Mouse (Mus musculus): ENCODE measurements around the gene Radil. TPM values are rescaled to one million over a fixed set of nuclear protein-coding genes. Genes with fewer than 3 reads are reported as not detected.

The Radil gene
- polyA plus RNA-seq, 1 experiment, result 2.2 TPM

GRCm38 (mm10) chr5:142549961-142550705, 765 bp downstream of the Radil start:
- Histone ChIP-seq H3K4me3 (replicated peaks; ENCODE audit: control insufficient read depth, low read depth, low read length) (no peak overlapping the region), H3K27ac (ENCODE audit: control insufficient read depth, insufficient read depth, low read depth, low read length, poor library complexity) (no peak overlapping the region), H3K4me1 (ENCODE audit: control insufficient read depth, insufficient read depth, low read length) (no peaks in the 10 kb centered on the region)
- no peak for TF ChIP-seq POLR2A (IDR thresholded peaks at IDR 0.05; ENCODE audit: borderline replicate concordance, control insufficient read depth, low read depth, low read length)
- WGBS, result 15% methylated on average over 31 of the region's 31 CpGs

GRCm38 (mm10) chr5:142549441-142549840, 1.5 kb downstream of the Radil start:
- Histone ChIP-seq H3K27ac (ENCODE audit: control insufficient read depth, insufficient read depth, low read depth, low read length, poor library complexity) (no peak overlapping the region), H3K4me3 (replicated peaks; ENCODE audit: control insufficient read depth, low read depth, low read length) (no peak overlapping the region), H3K4me1 (ENCODE audit: control insufficient read depth, insufficient read depth, low read length) (no peaks in the 10 kb centered on the region)
- TF ChIP-seq CTCF (IDR thresholded peaks at IDR 0.05; ENCODE audit: control insufficient read depth, insufficient read depth, low read length) (no peak), POLR2A (IDR thresholded peaks at IDR 0.05; ENCODE audit: borderline replicate concordance, control insufficient read depth, low read depth, low read length) (no peak)
- 81% methylated on average over 9 of the region's 9 CpGs for WGBS

- no peaks in the 10 kb centered on the region for H3K4me1 ChIP-seq (ENCODE audit: control insufficient read depth, insufficient read depth, low read length)
Observed at GRCm38 (mm10) chr5:142547066-142547465, 3.8 kb downstream of the Radil start.

DNA sequence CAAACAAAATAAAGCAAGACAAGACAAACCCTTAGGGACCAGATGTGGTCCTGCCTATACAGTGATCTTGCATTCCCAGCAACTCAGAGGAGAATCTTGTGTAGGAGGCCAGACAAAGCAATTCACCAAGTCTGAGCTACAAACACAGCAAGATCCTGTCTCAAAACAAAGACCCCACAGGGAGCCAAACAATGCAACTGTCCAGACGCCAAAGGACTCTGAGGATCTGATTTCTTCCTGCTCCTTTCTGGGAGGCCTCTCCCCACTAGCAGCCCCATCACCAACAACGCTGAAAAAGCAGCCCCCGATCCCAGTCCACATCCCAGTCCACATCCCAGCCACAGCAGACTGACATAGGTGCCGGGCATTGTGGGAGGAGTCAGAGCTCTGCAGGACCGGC, 4.6 kb downstream of the Radil start:
- TF ChIP-seq CTCF (IDR thresholded peaks at IDR 0.05; ENCODE audit: control insufficient read depth, insufficient read depth, low read length) (no peak), POLR2A (IDR thresholded peaks at IDR 0.05; ENCODE audit: borderline replicate concordance, control insufficient read depth, low read depth, low read length) (no peak)
- Histone ChIP-seq H3K4me1 (ENCODE audit: control insufficient read depth, insufficient read depth, low read length) (no peaks in the 10 kb centered on the region), H3K4me3 (replicated peaks; ENCODE audit: control insufficient read depth, low read depth, low read length) (no peak overlapping the region), H3K27ac (ENCODE audit: control insufficient read depth, insufficient read depth, low read depth, low read length, poor library complexity) (no peak overlapping the region)
- WGBS, result 47% methylated on average over 5 of the region's 5 CpGs

More at GRCm38 (mm10) chr5:142547066-142547465, 3.8 kb downstream of the Radil start:
- TF ChIP-seq CTCF (IDR thresholded peaks at IDR 0.05; ENCODE audit: control insufficient read depth, insufficient read depth, low read length) (no peak), POLR2A (IDR thresholded peaks at IDR 0.05; ENCODE audit: borderline replicate concordance, control insufficient read depth, low read depth, low read length) (no peak)
- Histone ChIP-seq H3K27ac (ENCODE audit: control insufficient read depth, insufficient read depth, low read depth, low read length, poor library complexity) (no peak overlapping the region), H3K4me3 (replicated peaks; ENCODE audit: control insufficient read depth, low read depth, low read length) (no peak overlapping the region)
- WGBS, result 83% methylated on average over 3 of the region's 3 CpGs

DNA sequence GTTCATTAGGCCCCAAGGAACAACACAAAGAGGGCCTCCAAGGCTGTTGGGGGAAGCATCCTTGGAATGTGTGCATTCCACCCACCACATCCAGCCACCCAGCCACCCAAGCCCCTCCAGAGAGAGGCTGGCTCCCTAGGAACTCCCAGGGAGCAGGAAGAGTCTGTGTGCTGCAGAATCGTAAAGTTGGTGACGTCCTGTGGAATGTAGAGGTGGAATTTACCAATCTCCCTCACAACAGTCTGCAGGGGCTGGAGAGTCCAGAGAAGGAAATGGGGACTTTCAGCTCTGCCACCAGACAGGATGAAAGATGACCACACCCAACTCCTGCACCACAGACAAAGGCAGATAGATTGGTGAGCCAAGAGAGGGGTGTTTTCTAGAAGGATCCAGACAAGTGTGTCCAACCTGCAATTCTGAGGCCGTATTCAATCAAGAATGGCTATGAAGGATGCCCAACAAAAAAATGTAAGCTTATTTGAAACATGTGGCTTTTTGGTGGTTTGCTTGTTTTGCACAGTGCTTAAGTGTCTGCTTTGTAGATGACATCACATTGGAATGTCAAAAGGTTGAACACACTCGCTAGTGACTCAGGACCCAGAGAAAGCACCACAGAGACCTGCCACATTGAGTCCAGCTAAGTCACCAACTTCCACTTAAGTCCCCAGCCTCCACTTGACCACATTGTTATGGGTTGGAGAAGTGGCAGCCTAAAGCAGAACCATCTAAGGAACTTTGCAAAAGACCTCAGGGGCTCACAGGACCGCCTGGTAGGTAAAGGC, 5.7 kb downstream of the Radil start:
- Histone ChIP-seq H3K27ac (ENCODE audit: control insufficient read depth, insufficient read depth, low read depth, low read length, poor library complexity) (no peak overlapping the region), H3K4me1 (ENCODE audit: control insufficient read depth, insufficient read depth, low read length) (no peaks in the 10 kb centered on the region), H3K4me3 (replicated peaks; ENCODE audit: control insufficient read depth, low read depth, low read length) (no peak overlapping the region)
- 64% methylated on average over 5 of the region's 5 CpGs for WGBS
- no peak for TF ChIP-seq POLR2A (IDR thresholded peaks at IDR 0.05; ENCODE audit: borderline replicate concordance, control insufficient read depth, low read depth, low read length)
- TF ChIP-seq CTCF (IDR thresholded peaks at IDR 0.05; ENCODE audit: control insufficient read depth, insufficient read depth, low read length), result no peak

DNA sequence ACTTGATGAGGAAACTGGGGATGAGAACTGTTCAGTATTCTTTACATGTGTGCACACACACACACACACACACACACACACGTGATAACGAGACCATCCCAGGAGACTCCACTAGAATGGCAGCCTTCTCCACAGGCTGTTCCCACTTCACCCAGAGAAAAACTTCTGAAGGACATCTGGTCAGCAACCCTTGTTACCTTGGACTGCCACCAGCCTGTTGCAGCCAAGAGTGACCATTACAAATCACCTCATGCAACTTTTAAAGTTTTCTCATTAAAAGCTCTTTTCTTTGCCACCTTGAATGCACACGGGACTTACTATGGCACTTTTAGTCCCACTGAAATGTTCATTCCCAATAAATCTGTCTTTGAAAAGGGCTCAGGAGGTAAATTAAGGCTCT, 13.6 kb downstream of the Radil start:
- 72% methylated on average over 3 of the region's 3 CpGs for WGBS
- H3K4me3 ChIP-seq (replicated peaks; ENCODE audit: control insufficient read depth, low read depth, low read length), result no peak overlapping the region
- TF ChIP-seq POLR2A (IDR thresholded peaks at IDR 0.05; ENCODE audit: borderline replicate concordance, control insufficient read depth, low read depth, low read length) (no peak), CTCF (IDR thresholded peaks at IDR 0.05; ENCODE audit: control insufficient read depth, insufficient read depth, low read length) (no peak)

DNA sequence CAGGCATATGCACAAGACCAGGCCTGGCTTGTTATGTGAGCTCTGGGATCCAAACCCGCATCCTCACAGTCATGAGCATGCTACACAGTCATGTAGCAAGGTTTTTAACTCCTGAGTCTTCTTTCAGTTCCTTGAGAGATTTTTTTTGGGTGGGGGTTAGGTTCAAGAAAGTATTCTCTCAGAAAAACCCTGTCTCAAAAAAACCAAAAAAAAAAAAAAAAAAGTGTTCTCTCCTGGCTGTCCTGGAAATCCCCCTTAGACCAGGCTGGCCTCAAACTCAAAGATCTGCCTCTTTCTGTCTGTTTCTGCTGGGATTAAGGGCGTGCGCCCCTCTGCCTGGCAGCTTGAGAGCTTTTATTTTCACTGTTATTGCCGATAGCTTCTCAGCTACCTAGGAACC, 15.5 kb downstream of the Radil start:
- 80% methylated on average over 4 of the region's 4 CpGs for WGBS
- H3K27ac ChIP-seq (ENCODE audit: control insufficient read depth, insufficient read depth, low read depth, low read length, poor library complexity), result no peak overlapping the region
- TF ChIP-seq CTCF (IDR thresholded peaks at IDR 0.05; ENCODE audit: control insufficient read depth, insufficient read depth, low read length), result no peak
- no peak for TF ChIP-seq POLR2A (IDR thresholded peaks at IDR 0.05; ENCODE audit: borderline replicate concordance, control insufficient read depth, low read depth, low read length)
- no peaks in the 10 kb centered on the region for H3K4me1 ChIP-seq (ENCODE audit: control insufficient read depth, insufficient read depth, low read length)
- H3K4me3 ChIP-seq (replicated peaks; ENCODE audit: control insufficient read depth, low read depth, low read length), result no peak overlapping the region

More for the DNA sequence above, 13.6 kb downstream of the Radil start:
- Histone ChIP-seq H3K27ac (ENCODE audit: control insufficient read depth, insufficient read depth, low read depth, low read length, poor library complexity) (no peak overlapping the region), H3K4me1 (ENCODE audit: control insufficient read depth, insufficient read depth, low read length) (no peaks in the 10 kb centered on the region)

DNA sequence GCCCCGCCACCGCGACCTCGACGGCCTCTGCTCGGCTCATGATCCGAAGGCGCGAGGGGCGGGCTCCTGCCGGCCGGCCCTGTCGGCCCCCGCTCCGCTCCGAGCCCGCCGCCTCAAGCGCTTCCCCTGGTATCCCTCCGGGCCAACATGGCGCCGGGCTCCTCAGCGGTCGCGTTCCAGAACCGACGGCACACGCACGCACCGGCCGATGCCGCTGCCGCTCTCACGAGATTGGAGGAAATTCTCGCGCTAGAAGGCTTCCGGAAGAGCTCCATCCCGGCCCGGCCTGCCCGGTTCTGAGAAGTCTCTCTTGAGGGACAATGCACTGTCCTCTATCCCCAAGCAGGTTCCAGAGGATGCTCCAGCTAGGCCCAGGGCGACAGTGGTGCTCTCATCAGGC, 21.0 kb downstream of the Radil start, which contains the start of gene Papolb:
Gene Papolb, minus strand, starts transcription at position 162 of the 400 bp plus-strand sequence.
- WGBS, result 52% methylated on average over 41 of the region's 41 CpGs
- no peaks in the 10 kb centered on the region for H3K4me1 ChIP-seq (ENCODE audit: control insufficient read depth, insufficient read depth, low read length)
- H3K27ac ChIP-seq (ENCODE audit: control insufficient read depth, insufficient read depth, low read depth, low read length, poor library complexity), result no peak within 1 kb of the TSS
- TF ChIP-seq CTCF (IDR thresholded peaks at IDR 0.05; ENCODE audit: control insufficient read depth, insufficient read depth, low read length) (no peak), POLR2A (IDR thresholded peaks at IDR 0.05; ENCODE audit: borderline replicate concordance, control insufficient read depth, low read depth, low read length) (no peak)
- H3K4me3 ChIP-seq (replicated peaks; ENCODE audit: control insufficient read depth, low read depth, low read length), result no peak within 1 kb of the TSS
